Mouse (Mus musculus) intestine, embryonic 14.5 days (tissue): Measurements from ENCODE around the gene Uxs1. TPM values are rescaled to one million over a fixed set of nuclear protein-coding genes. Genes with fewer than 3 reads are reported as not detected.

Source experiments
- polyA plus RNA-seq: library from polyadenylated mRNA; unstranded; fragments of >200 nt; fragmentation: Nextera tagmentation; extraction: Ambion mirVana; gene quantifications from 2 replicates; pipeline ENCODE4 v1.2.1, GENCODE M21; 2014

Uxs1 gene
- polyA plus RNA-seq, 1 experiment from 2014 or later = 16.3 TPM

Other genes with a start within 250 kb of the Uxs1 start
- gene 1500015O10Rik, start 97.2 kb downstream of the Uxs1 start, polyA plus RNA-seq = 3.0 and 3.1 TPM in 2 replicates
- gene Tpp2, start 105.8 kb upstream of the Uxs1 start, polyA plus RNA-seq = 59.6 and 64.2 TPM in 2 replicates
- 0.79 and 0.80 TPM in 2 replicates for gene Mettl21c, start 192.2 kb upstream of the Uxs1 start, polyA plus RNA-seq
- gene Gm8251, start 234.1 kb upstream of the Uxs1 start, polyA plus RNA-seq = 0.04 and 0.13 TPM in 2 replicates